ENCODE assay signal across 22 mouse cellular contexts in genomic region chr15:24786336-24786735, GRCm38 (mm10).
"Had no signal": no experiment of that assay in that cellular context is flagged by ENCODE, and none has a peak within 500 bp of the region (broad histone marks: within the 10 kb centered on the region; RNA-seq: fewer than 3 reads in every experiment).

No protein-coding gene starts in this region.

- H3K9me3 ChIP-seq: limb, embryonic 15.5 days; midbrain, embryonic 10.5 days; midbrain, embryonic 13.5 days; neural tube, embryonic 13.5 days had no signal

- H3K27me3 ChIP-seq: limb, embryonic 15.5 days; midbrain, embryonic 13.5 days; neural tube, embryonic 13.5 days had no signal

- H3K4me1 ChIP-seq: limb, embryonic 15.5 days; midbrain, embryonic 10.5 days; midbrain, embryonic 13.5 days; neural tube, embryonic 13.5 days had no signal

- H3K4me2 ChIP-seq: limb, embryonic 15.5 days; liver, embryonic 11.5 days; lung, embryonic 14.5 days; midbrain, embryonic 13.5 days; neural tube, embryonic 13.5 days had no signal

- H3K4me3 ChIP-seq: layer of hippocampus, adult 2 months; left cerebral cortex, adult 2 months; limb, embryonic 15.5 days; midbrain, embryonic 10.5 days; midbrain, embryonic 13.5 days; myocyte; neural tube, embryonic 13.5 days had no signal

- H3K36me3 ChIP-seq: limb, embryonic 15.5 days; midbrain, embryonic 10.5 days; midbrain, embryonic 13.5 days; neural tube, embryonic 13.5 days had no signal

- DNase-seq: kidney, adult 8-10 months; kidney, postnatal 25 days; layer of hippocampus, adult 9-11 months; left cerebral cortex, postnatal 4 days; liver, postnatal 0 days; lung, embryonic 14.5 days; retina, postnatal 1 day; right cerebral cortex, postnatal 25 days; thymus, adult 18-20 months; thymus, postnatal 36 days had no signal

- H3K9ac ChIP-seq: limb, embryonic 15.5 days; liver, embryonic 14.5 days; liver, postnatal 0 days; lung, embryonic 14.5 days; midbrain, embryonic 13.5 days; neural tube, embryonic 13.5 days had no signal

- ATAC-seq: liver, postnatal 0 days; lung, postnatal 0 days; midbrain, embryonic 13.5 days; midbrain, embryonic 16.5 days had no signal

- H3K27ac ChIP-seq: layer of hippocampus, adult 2 months; left cerebral cortex, adult 2 months; limb, embryonic 15.5 days; liver, embryonic 14.5 days; macrophage; midbrain, embryonic 10.5 days; midbrain, embryonic 13.5 days; neural tube, embryonic 13.5 days had no signal
